Mouse (Mus musculus): ENCODE results near the gene Ppm1h.
"Not testable (repeated sequence)": the region's sequence is repeated elsewhere in the genome, so short reads cannot be mapped to it uniquely, and the experiment has no call there.

The Ppm1h gene

DNA sequence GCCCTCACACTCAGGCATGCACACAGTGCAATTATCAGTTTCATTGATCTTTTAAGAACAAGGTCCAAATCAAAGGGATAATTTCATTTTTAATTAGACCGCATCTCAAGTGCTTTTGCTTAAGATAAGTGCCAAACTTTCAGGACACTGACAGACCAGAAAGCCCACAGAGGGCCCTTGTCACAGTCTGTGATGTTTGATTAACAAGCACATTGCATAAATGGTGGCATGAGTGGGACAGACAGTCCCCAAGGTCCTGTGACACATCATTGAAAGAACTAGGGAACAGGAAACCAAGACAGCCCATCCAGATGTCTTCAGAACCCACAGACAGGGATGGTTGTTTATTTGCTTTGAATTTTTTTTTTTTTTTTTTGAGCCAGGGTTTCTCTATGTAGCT is 221.9 kb downstream of the Ppm1h start:
- DNase-seq (ENCODE audit: low spot score) = no peak

DNA sequence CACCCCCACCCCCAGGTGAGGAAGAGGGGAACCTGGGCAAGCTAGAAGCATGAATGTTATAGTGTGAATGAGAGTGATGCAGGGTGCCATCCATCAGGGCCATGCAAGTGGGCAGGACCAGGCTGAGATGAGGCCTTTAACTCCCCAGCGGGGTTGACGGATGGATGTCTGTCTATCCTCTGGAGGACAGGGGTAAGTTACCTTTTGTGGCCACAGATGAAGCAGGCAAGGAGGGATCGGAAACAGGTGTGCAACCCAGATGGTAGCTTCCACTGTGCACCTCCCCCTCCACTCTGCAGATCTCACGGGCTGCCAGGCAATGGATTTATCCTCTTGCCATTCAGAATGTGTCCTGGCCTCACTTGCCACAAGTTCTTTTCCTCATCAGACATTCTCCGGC is 222.8 kb downstream of the Ppm1h start:
- no peak for DNase-seq (ENCODE audit: low spot score)

DNA sequence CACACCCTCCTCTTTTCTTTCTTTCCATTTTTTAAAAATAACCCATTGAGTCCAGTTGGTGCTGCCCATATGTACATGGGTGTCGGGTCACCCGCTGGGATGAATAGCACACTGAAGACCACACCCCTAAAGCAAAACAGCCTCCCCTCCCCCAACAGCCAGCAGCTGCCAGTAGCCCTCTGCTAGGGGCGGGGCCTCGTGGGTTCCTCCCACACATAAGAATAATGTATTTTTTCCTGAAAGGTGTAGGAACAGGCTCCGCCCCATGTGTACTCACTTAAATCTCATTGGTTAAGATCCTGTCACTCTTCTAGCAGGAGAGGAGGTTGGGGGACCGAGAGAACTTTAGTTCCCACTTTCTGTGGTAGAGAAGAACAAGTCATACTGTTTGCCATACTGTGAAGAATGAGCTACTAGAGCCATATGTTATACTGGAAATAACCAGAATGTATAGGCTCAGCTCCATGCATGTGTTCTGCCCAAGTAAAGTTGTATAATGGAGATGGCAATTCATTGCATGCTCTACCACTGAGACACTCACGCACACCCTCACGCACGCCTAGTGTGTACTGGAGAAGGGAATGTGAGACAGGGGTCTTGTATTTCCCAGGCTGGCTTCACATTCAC is 231.0 kb downstream of the Ppm1h start:
- DNase-seq (ENCODE audit: low spot score) = no peak

DNA sequence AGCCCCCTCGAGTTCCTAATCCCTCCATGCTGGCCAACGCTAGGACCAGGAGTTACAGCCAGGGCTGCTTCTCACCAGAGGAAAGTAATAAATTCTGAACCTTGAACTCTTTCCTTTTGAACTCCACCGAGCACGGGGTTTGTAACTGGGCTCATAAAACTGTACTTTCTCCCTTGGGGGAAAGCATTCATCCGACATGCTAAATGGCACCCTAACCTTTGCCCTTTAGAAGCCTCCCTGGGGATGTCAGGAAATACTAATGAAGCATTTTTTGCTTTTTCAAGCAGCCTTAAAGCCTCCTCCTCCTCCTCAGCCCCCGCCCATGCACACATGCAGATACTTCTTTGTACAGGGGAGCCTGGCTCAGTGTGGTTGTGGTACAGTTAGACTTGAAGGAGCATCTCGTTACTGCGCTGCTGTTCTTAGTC is 232.2 kb downstream of the Ppm1h start:
- DNase-seq (ENCODE audit: low spot score) = no peak

DNA sequence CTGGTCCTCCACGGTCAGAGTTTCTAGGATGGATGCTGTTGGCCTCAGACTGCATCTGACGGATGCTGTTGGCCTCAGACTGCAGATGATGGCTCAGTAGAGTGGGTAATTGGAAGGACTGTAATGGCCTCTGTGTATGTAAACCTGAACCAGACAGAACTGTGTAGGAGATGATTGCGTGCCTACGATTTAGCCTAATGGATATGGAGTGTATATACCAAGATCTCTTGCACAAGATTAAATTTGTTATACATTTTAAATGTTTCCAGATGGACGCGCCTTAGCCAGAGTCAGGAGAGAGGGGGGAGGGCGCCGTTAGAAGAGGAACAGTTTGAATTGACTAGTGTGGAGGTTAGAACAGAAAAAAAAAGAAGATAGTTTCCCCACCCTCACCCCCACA is 233.1 kb downstream of the Ppm1h start:
- DNase-seq (ENCODE audit: low spot score) = no peak

DNA sequence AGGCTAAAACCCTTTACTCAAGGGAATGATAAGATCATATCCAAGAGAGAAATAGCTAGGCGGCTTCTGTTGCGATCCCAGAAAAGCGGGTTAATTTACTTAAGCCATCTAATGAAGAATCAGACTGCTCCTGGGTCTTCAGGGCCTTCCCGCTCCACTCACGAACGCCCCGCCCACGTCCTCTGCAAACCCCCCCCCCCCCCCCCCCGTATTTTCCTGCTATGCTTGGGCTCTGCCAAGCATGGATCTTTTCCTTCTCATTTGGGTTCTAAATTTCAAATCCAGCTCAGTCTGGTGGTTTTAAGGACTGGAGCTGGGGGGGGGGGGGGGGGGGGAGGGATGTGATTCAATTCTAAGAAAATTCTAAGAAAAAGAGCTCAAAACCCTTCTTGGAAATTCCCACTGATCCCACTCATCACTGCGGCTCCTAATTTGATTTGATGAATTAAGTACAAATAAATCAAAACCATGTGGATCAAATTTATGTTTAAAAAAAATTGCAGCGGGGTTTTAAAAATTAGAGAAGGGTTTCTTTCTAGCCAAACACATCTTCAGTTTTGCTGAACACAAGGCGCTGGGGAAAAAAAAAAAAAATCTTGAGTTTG is 233.6 kb downstream of the Ppm1h start:
- DNase-seq (ENCODE audit: low spot score) = no peak

DNA sequence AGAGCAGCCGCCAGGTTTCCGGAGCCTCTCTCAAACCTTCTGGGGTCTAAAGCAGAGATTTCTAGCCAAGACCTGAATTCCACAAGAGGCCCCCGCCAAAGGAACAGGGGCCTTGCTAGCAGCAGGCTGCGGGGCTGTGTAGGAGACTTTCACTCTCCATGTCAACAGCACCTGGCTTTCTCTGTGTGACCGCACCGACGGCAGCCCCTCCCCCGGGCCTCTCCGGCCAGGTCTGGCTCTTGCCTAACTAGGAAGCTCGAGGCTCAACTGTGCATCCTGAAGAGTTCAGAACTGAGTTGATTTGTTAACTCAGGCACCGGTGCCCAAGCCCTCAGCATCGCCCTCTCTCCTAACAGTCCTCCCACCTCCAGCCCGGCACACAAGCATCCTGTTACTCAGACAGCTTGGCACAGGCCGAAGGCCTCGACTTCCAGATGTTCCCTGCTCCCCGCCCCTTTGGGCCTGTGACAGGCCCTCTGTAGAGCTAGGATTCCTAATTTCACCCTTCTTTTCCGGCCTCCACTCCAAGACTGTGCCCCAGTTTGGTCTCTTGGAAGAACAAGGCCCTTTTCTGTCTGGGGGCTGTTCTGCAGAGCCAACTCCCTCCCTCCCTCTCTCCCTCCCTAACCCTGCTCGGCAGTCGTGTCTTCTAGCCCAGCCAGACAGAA is 234.3 kb downstream of the Ppm1h start:
- DNase-seq (ENCODE audit: low spot score) = peak; percentile 80

DNA sequence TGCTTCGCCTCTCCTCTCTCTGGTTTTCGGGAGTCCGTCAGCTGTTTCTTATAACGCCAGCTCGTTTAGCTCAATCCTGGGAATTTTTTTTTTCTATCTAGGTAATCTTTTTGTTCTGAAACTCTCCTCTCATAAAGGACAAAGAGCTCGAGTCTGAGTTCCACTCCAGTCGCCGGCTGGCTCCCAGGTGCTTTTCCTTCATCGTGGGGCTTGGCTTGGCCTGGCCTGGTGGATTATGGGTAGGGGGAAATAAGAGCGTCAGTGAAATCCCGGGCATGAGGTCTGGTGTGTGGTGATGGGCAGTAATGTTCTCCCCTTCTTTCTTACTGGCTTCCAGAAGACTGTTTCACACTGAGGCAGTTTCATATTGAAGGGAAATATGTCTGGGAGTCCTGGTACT is 234.8 kb downstream of the Ppm1h start:
- DNase-seq (ENCODE audit: low spot score) = no peak

DNA sequence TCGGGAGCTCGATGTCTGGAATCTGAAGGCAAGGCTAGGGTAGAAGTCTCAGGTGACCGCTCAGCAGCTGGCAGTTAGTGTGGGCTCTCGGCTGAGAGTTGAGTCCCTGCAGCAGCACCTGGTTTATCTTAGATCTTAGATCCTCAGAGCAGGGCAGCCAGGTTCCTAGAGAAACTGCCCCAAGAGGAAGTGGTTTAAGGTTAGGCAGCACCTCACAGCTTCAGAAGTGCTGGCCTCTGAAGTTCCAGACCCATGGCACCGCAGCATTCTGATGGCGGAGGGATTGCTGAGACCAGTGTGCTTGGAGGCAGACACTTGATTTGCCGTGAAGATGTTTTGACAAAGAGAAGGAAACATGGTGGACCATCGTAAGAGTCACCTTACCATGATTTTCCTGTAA is 237.3 kb downstream of the Ppm1h start:
- no peak for DNase-seq (ENCODE audit: low spot score)

DNA sequence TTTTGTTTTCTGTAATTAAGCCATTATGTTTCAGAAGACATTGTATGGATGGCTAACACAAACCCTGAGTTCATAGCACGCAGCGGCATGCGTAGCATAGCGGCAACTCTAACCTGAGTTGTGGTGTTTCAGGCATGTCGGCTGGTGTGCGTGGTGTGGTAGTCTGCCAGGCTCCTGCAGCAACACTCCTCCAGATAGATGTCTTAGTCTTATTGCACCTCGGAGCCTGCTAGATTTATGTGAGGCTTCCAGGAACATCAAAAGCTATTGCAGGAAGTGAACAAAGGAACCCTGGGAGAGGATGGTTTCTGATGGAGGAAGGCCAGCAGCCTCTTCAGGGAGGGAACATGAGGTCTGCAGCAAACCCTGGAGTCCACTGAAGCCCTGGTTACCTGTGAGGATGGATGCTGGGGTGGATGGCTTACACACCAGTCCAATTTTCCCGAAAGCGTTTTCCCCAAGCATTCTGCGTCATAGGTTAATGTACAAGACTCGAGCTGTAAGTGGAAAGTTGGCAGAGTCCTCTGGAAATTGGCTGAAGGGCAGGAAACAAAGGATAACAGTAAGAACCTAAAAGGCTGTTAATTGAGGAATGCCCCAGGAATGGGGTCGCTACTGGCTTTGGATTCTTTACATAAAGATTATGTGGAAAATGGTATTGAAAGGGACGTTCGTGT is 239.2 kb downstream of the Ppm1h start:
- no peak for DNase-seq (ENCODE audit: low spot score)

DNA sequence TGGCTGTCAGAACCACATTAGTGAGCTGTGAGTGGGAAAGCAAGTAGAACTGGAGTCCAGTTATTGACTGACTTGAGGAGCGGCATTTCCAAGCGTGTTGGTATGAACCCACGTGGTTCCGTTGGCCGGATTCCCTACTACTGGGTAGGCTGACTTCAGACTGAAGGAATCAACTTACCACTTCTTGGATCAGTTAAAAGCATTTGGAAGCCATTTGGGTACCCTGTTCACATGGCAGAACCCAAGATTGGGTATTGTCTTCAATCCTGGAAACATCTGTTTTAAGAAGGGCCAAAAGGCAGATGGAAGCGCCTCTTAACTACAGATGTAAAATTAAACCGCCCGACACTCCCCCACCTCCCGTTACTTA is 239.7 kb downstream of the Ppm1h start:
- DNase-seq (ENCODE audit: low spot score) = no peak

DNA sequence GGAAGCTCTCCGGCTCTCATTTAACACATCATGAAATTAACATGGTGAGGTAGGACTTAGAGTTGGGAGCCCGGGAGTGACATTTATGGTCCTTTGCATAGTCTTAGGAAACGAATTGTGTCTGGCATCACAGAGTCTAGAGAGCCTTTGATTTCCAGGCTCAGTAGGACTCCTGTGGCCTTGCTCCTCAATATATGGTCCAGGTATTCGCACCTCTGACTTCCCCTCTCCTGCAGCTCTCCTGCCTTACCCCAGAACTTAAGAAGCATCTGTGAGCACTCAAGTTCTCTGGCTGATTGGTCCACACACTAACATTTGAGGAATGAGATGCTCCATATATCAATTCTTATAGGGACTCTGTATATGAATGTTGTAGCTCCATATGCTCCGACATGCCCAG is 240.2 kb downstream of the Ppm1h start:
- no peak for DNase-seq (ENCODE audit: low spot score)

DNA sequence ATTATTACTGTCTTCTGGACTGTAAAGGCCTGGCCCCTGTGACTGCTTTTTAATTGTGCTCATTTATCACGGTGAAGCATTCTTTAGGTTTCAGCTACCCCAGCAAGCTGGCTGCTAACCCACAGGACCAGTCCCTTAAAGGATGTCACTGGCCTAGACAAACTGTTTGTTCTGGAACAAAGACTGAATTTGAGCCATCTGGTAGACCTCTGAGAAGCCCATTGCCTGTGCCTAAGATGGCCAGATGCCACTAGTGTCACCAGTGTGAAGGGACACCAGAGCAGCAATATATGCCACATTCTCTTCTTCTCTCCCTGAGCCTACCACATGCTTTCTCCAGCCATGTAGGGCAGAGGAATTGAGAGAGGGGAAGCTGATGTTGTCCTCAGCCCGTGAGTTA is 240.9 kb downstream of the Ppm1h start:
- no peak for DNase-seq (ENCODE audit: low spot score)

DNA sequence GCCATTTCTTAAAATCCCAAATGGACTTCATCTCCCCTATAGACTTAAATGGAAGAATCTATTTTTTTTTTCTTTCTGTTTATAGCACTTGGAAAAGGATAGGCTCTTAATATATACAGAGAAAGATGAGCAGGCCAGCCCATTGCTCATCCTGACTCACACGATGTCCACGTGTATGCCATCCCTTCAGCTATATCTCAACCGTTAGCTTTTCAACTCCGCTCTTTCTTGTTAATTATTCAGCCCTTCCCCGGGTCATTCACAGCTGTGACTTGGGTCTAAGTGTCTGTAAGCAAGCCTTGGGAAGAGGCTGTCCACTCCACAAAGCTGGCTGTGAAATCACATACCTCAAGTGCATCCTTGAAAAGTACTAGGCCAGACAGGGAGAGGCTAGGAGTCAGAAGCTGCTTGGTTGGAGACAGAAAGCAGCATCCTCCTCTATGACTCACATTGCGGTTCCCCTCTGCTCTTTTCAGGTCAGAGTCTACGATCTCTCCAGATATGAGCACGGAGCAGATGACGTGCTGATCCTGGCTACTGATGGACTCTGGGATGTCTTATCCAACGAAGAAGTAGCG is 241.7 kb downstream of the Ppm1h start:
- no peak for DNase-seq (ENCODE audit: low spot score)

DNA sequence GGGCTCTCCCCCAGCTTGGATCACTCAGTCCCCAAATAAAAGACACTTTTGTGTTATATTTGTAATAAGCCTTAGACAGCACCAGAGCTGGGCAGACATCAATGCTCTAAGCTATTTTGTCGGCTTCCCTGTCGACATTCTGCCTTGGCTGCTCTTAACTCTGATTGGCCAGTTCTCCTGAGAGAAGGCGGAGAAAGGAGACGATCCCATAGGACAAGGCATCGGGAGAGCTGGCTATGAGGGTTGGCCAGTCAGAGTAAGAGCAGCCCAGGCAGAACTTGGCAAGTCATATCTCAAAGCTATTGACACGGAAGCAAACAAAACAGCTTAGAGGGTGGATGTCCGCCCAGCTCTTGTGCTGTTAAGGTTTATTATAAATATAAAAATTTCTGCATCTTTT is 243.7 kb downstream of the Ppm1h start:
- no peak for DNase-seq (ENCODE audit: low spot score)

DNA sequence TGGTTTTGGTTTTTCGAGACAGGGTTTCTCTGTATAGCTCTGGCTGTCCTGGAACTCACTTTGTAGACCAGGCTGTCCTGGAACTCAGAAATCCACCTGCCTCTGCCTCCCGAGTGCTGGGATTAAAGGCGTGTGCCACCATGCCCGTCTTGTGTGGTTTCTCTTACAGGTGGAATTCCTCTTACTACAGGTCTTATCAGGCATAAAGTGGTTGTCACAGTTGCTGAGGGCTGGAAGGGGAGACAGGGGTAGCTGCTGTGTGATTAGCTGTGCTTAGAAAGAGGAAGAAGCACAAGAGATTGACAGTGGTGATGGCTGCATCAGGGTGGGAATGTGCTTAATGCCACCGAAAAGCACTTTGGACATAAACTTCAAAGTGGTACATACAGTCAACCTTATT is 246.0 kb downstream of the Ppm1h start:
- not testable (repeated sequence) for DNase-seq (ENCODE audit: low spot score)

DNA sequence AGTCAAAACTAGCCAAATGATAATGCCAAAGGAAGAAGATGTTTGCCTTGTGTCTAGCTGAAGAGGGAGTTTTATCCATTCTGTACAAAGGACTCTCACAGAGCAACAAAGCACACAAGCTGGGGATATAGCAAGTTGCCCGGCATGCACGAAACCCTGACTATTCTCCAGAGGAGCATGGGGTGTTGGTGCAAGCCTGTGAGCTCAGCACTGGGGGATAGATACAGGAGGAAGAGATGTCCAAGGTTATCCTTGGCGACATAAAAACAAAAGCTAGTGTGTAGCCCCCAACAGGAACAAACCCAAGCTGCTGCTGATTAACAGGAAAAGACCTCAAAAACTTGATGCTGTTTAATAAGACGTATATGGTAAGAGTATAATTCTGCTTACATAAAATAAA is 247.7 kb downstream of the Ppm1h start:
- no peak for DNase-seq (ENCODE audit: low spot score)

DNA sequence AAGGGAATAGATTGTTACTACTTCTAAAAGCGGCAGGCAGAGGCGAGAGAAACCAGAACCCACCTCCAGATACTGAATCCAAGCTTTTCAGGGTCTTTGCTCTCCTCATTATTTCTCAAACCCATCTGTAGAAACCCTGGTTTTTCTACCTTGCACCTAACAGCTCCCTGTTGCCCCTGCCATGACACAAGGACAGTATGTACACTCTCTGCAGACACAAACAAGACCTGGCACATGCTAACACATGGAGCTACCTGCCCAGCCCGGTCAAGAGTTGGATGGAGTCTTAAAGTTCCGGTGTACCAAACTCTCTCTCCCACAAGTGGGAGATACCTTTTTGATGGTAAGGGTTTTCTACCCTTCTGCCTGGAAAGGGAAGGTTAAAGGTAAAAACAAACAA is 252.0 kb downstream of the Ppm1h start:
- no peak for DNase-seq (ENCODE audit: low spot score)

DNA sequence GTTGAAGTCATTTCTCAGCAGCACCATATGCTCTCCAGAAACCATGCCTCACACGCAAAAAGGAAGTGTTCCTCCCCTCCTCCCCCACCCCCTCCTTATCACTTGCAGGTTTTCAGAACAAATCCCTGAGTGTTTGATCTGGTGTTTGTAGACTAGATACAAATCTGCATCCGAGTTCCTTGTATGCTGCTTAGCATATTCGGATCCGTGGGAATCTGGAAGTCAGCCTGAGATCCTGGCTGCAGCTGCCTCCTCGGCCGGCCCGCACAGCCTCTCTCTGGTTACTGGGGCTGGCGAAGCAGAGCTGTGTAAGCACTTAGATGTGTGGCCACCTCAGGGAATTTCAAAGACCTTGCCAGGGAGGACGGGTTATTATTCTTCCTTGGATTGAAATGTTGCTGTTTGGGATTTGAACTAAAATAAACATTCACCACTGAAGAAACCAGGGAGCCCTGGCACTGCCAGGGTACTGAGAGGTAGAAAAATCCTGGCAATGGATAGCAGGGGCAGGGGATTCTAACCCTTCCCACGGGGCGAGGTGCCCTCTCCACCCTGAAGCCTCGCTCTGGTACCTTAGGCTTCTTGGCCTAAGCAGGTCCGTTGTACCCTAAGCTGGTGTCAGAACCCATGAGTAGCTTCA is 252.8 kb downstream of the Ppm1h start:
- peak; percentile 52 for DNase-seq (ENCODE audit: low spot score)

DNA sequence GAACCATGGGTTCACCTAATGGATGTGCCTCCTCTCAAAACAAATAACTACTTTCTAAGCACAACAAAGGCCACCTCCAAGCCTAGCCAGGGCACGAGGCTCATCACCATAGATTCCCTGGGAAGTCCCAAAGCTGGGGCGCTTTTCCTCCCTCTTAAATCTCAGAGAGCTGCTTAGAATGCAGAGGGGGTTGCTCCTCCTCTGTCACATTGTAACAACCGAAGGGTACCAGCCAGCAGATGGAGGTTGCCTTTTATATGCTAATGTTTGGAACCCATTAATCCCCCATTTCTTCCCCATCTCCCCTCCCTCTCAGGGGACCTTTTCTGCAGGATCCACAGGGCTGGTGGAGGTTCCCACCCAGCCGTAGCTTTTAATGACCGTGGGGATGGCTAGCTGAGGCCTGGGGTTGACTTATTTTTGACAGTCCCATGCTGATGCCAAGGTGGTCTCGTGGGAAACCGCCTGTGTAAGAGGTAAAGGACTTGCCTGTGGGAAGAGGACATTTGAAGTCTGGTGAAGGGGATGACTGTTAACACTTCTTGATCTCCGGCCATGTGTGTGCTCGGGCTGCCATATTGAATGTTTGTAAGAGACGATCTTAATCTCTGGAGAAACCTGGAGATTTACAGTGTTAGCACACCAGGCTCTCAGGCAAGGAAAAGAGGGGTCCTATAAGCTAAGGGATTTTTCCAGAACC is 253.4 kb downstream of the Ppm1h start:
- no peak for DNase-seq (ENCODE audit: low spot score)

DNA sequence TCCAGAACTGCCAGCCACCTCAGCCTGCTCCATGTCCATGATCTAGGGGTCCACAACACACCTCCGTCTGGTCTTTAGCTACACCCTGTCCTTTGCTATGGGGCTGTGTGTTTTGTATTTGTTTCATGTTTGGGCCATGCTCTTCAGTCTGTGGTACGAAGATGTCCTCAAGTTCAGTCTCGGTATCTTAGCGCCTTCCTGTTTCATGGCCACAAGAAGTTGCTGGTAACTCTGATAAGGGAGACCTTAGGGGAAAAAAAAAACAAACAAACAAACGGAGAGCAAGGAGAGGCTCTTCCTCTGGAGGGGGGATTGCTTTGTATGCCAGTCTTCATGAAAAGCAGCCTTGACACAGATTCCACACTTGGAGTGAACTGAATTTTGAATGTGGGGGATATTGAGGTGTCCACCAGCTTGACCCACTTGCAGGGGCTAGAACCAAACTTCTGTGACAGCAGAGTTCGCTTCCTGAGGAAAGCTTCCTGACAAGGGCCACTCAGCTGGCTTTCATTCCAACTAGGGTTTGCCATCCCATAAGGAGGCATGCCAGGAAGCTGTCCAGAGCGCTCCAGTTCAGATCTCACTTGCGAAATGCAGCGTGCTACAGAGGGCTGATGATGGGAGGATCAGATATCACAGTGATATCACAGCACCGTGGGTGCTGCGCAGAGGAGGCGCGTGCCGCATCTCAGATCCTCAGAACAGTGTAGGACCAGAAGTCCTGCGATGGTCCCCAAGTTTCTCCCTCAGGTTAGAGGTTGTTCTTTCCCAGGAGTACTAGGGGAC is 254.7 kb downstream of the Ppm1h start:
- DNase-seq (ENCODE audit: low spot score) = no peak
